Mouse (Mus musculus) lung, embryonic 15.5 days (tissue): ENCODE data around the gene Nucks1. TPM values are rescaled to one million over a fixed set of nuclear protein-coding genes. Genes with fewer than 3 reads are reported as not detected.
A peak's percentile ranks its signal among the peaks of the same experiment; 100 is the strongest.

Experiments
- ATAC-seq: fragments of 200-750 bp; cut with Nextera tagmentation; 2 replicates; pipeline ENCODE4 v1.8.0; 2017; ENCODE audit warnings: moderate number of reproducible peaks, borderline replicate concordance; ENCODE audit not compliant: low FRiP score, low TSS enrichment; ENCODE audit errors: extremely low read depth
- H3K27ac ChIP-seq: fragments of 300-500 bp; sonication (generic); 2 replicates; pipeline ENCODE4 v1.5.1; 2015; ENCODE audit warnings: moderate library complexity, mild to moderate bottlenecking, inconsistent platforms
- H3K27me3 ChIP-seq: fragments of 300-500 bp; sonication (generic); 2 replicates; pipeline ENCODE4 v1.6.1; 2015; ENCODE audit warnings: inconsistent platforms
- H3K36me3 ChIP-seq: fragments of 300-500 bp; sonication (generic); 2 replicates; pipeline ENCODE4 v1.6.1; 2015; ENCODE audit warnings: inconsistent platforms
- H3K4me1 ChIP-seq: fragments of 300-500 bp; sonication (generic); 2 replicates; pipeline ENCODE4 v1.6.1; 2015; ENCODE audit warnings: inconsistent platforms
- H3K4me2 ChIP-seq: fragments of 300-500 bp; sonication (generic); 2 replicates; pipeline ENCODE4 v1.6.1; 2015; ENCODE audit warnings: inconsistent platforms, mild to moderate bottlenecking, moderate library complexity
- H3K4me3 ChIP-seq: fragments of 300-500 bp; sonication (generic); 2 replicates; pipeline ENCODE4 v1.5.1; 2015; ENCODE audit warnings: mild to moderate bottlenecking, inconsistent platforms
- H3K9ac ChIP-seq: fragments of 300-500 bp; sonication (generic); 2 replicates; pipeline ENCODE4 v1.6.1; 2015; ENCODE audit warnings: inconsistent platforms
- H3K9me3 ChIP-seq: fragments of 300-500 bp; sonication (generic); 2 replicates; pipeline ENCODE4 v1.6.1; 2016; ENCODE audit warnings: inconsistent platforms
- WGBS: fragments of 180-500 bp; shearing (Covaris S2); methylation state at CpG from one replicate; pipeline ENCODE4 v1.1.7; 2015; 5-methylcytosine and 5-hydroxymethylcytosine counted together
- polyA plus RNA-seq: library from polyadenylated mRNA; unstranded; fragments of >200 nt; fragmentation: Nextera tagmentation; extraction: Ambion mirVana; gene quantifications from 2 replicates; pipeline ENCODE4 v1.2.1, GENCODE M21; 2015

Nucks1 gene
- polyA plus RNA-seq, 1 experiment from 2014 or later, result 80.3 TPM

- H3K27ac ChIP-seq, result 0 out of 2 replicates have a peak overlapping the region, but pooled peaks have one; percentile 26
- no peaks in the 10 kb centered on the region for H3K9me3 ChIP-seq
- H3K4me2 ChIP-seq, result peak overlapping the region; percentile 23; the same call in 1 of the 2 replicates
- H3K4me1 ChIP-seq, result peaks cover 24% of the 10 kb centered on the region
- no peak overlapping the region for H3K9ac ChIP-seq
- no peak overlapping the region for H3K4me3 ChIP-seq
- WGBS, result 44% methylated on average over 5 of the region's 5 CpGs
- H3K27me3 ChIP-seq, result peaks cover 10% of the 10 kb centered on the region; the same call in 1 of the 2 replicates
- no peak for ATAC-seq
- H3K36me3 ChIP-seq, result no peaks in the 10 kb centered on the region
These were observed 60.0 kb downstream of the Nucks1 start for GRCm38 (mm10) chr1:131970322-131970660.

GRCm38 (mm10) chr1:131970661-131971520 lies 60.6 kb downstream of the Nucks1 start:
- H3K36me3 ChIP-seq, result no peaks in the 10 kb centered on the region
- WGBS, result 13% methylated on average over 16 of the region's 16 CpGs
- no peak for ATAC-seq
- peak overlapping the region; percentile 23; the same call in 1 of the 2 replicates for H3K4me2 ChIP-seq
- H3K27ac ChIP-seq, result 0 out of 2 replicates have a peak overlapping the region, but pooled peaks have one; percentile 26
- H3K27me3 ChIP-seq, result 0 out of 2 replicates have a peak, but pooled peaks cover 5% of the 10 kb centered on the region
- no peak overlapping the region for H3K9ac ChIP-seq
- H3K4me3 ChIP-seq, result no peak overlapping the region
- H3K4me1 ChIP-seq, result peaks cover 24% of the 10 kb centered on the region
- H3K9me3 ChIP-seq, result no peaks in the 10 kb centered on the region

- Histone ChIP-seq H3K27ac (no peak overlapping the region), H3K9ac (0 out of 2 replicates have a peak overlapping the region, but pooled peaks have one; percentile 3), H3K4me1 (peaks cover 24% of the 10 kb centered on the region), H3K36me3 (no peaks in the 10 kb centered on the region), H3K4me3 (no peak overlapping the region), H3K9me3 (no peaks in the 10 kb centered on the region), H3K27me3 (no peaks in the 10 kb centered on the region), H3K4me2 (no peak overlapping the region; the same call in 1 of the 2 replicates)
- no peak for ATAC-seq
- WGBS, result 36% methylated on average over 15 of the region's 15 CpGs
These were observed 61.6 kb downstream of the Nucks1 start for GRCm38 (mm10) chr1:131971771-131972497.

- Histone ChIP-seq H3K9ac (no peak overlapping the region), H3K4me1 (peaks cover 24% of the 10 kb centered on the region), H3K9me3 (no peaks in the 10 kb centered on the region), H3K27ac (no peak overlapping the region), H3K36me3 (no peaks in the 10 kb centered on the region), H3K4me2 (no peak overlapping the region; the same call in 1 of the 2 replicates), H3K4me3 (no peak overlapping the region), H3K27me3 (no peaks in the 10 kb centered on the region)
- 37% methylated on average over 13 of the region's 13 CpGs for WGBS
- no peak for ATAC-seq
These were observed 62.4 kb downstream of the Nucks1 start for GRCm38 (mm10) chr1:131972498-131973334.

- H3K27ac ChIP-seq, result no peak overlapping the region
- H3K4me3 ChIP-seq, result no peak overlapping the region
- no peaks in the 10 kb centered on the region for H3K36me3 ChIP-seq
- H3K27me3 ChIP-seq, result no peaks in the 10 kb centered on the region
- H3K9me3 ChIP-seq, result no peaks in the 10 kb centered on the region
- H3K4me2 ChIP-seq, result no peak overlapping the region
- ATAC-seq, result no peak
- 52% methylated on average over 6 of the region's 6 CpGs for WGBS
- no peak overlapping the region for H3K9ac ChIP-seq
- H3K4me1 ChIP-seq, result peaks cover 24% of the 10 kb centered on the region
These were observed 63.7 kb downstream of the Nucks1 start for GRCm38 (mm10) chr1:131973991-131974390.

GRCm38 (mm10) chr1:131976886-131977285 lies 66.6 kb downstream of the Nucks1 start:
- no peak overlapping the region for H3K4me2 ChIP-seq
- peaks cover 8% of the 10 kb centered on the region for H3K4me1 ChIP-seq
- H3K27ac ChIP-seq, result no peak overlapping the region
- H3K36me3 ChIP-seq, result no peaks in the 10 kb centered on the region
- 72% methylated on average over 5 of the region's 5 CpGs for WGBS
- H3K9me3 ChIP-seq, result no peaks in the 10 kb centered on the region
- no peak overlapping the region for H3K4me3 ChIP-seq
- no peaks in the 10 kb centered on the region for H3K27me3 ChIP-seq
- no peak overlapping the region for H3K9ac ChIP-seq
- ATAC-seq, result no peak

GRCm38 (mm10) chr1:131980471-131980870 lies 70.1 kb downstream of the Nucks1 start:
- H3K4me3 ChIP-seq, result no peak overlapping the region
- no peak overlapping the region for H3K4me2 ChIP-seq
- H3K9ac ChIP-seq, result no peak overlapping the region
- no peaks in the 10 kb centered on the region for H3K27me3 ChIP-seq
- H3K4me1 ChIP-seq, result no peaks in the 10 kb centered on the region
- H3K9me3 ChIP-seq, result no peaks in the 10 kb centered on the region
- H3K36me3 ChIP-seq, result no peaks in the 10 kb centered on the region
- WGBS, result 44% methylated on average over 2 of the region's 2 CpGs
- no peak overlapping the region for H3K27ac ChIP-seq
- no peak for ATAC-seq

- Histone ChIP-seq H3K4me2 (no peak overlapping the region), H3K4me3 (no peak overlapping the region), H3K9me3 (no peaks in the 10 kb centered on the region), H3K27me3 (no peaks in the 10 kb centered on the region), H3K36me3 (no peaks in the 10 kb centered on the region), H3K4me1 (no peaks in the 10 kb centered on the region), H3K9ac (no peak overlapping the region), H3K27ac (no peak overlapping the region)
- ATAC-seq, result peak; percentile 57
- WGBS, result 48% methylated on average over 12 of the region's 12 CpGs
These were observed 71.2 kb downstream of the Nucks1 start for GRCm38 (mm10) chr1:131981378-131982013.

GRCm38 (mm10) chr1:131982907-131983306 lies 72.6 kb downstream of the Nucks1 start:
- WGBS, result 4% methylated on average over 5 of the region's 5 CpGs
- Histone ChIP-seq H3K27ac (no peak overlapping the region), H3K4me2 (no peak overlapping the region), H3K27me3 (no peaks in the 10 kb centered on the region), H3K4me3 (no peak overlapping the region), H3K9ac (no peak overlapping the region), H3K9me3 (no peaks in the 10 kb centered on the region), H3K36me3 (no peaks in the 10 kb centered on the region), H3K4me1 (no peaks in the 10 kb centered on the region)
- 0 out of 2 replicates have a peak, but pooled peaks have one; percentile 9 for ATAC-seq

- Histone ChIP-seq H3K9ac (no peak overlapping the region), H3K4me3 (no peak overlapping the region), H3K27me3 (no peaks in the 10 kb centered on the region), H3K9me3 (no peaks in the 10 kb centered on the region), H3K4me1 (no peaks in the 10 kb centered on the region), H3K27ac (no peak overlapping the region), H3K36me3 (no peaks in the 10 kb centered on the region), H3K4me2 (no peak overlapping the region)
- ATAC-seq, result no peak
- WGBS, result 55% methylated on average over 2 of the region's 2 CpGs
These were observed 73.5 kb downstream of the Nucks1 start for GRCm38 (mm10) chr1:131983806-131984205.
